Mouse (Mus musculus) forebrain, embryonic 10.5 days (tissue): ENCODE data around the gene Lrpprc. TPM values are rescaled to one million over a fixed set of nuclear protein-coding genes. Genes with fewer than 3 reads are reported as not detected.

Experiments used
- DNase-seq: peaks from one replicate; pipeline ENCODE4 v3.0.0-alpha.2; 2017; ENCODE audit warnings: low spot score; ENCODE audit errors: extremely low spot score
- H3K27ac ChIP-seq: fragments of 300-500 bp; sonication (generic); 2 replicates; pipeline ENCODE4 v1.5.1; 2016; ENCODE audit warnings: mild to moderate bottlenecking
- H3K27me3 ChIP-seq: fragments of 300-500 bp; sonication (generic); 2 replicates; pipeline ENCODE4 v1.6.1; 2016; ENCODE audit warnings: mild to moderate bottlenecking; ENCODE audit not compliant: poor library complexity, severe bottlenecking
- H3K36me3 ChIP-seq: fragments of 300-500 bp; sonication (generic); replicated peaks from 2 replicates; pipeline ENCODE4 v1.6.1; 2016; ENCODE audit warnings: mild to moderate bottlenecking, moderate library complexity
- H3K4me1 ChIP-seq: fragments of 300-500 bp; sonication (generic); 2 replicates; pipeline ENCODE4 v1.6.1; 2016
- H3K4me3 ChIP-seq: fragments of 300-500 bp; sonication (generic); 2 replicates; pipeline ENCODE4 v1.5.1; 2016; ENCODE audit warnings: mild to moderate bottlenecking, moderate library complexity
- H3K9me3 ChIP-seq: fragments of 300-500 bp; sonication (generic); 2 replicates; pipeline ENCODE4 v1.6.1; 2016; ENCODE audit warnings: mild to moderate bottlenecking, moderate library complexity
- WGBS: fragments of 180-500 bp; shearing (Covaris S2); methylation state at CpG from one replicate; pipeline ENCODE4 v1.1.7; 2016; 5-methylcytosine and 5-hydroxymethylcytosine counted together
- polyA plus RNA-seq: library from polyadenylated mRNA; unstranded; fragments of >200 nt; fragmentation: Nextera tagmentation; extraction: Ambion mirVana; gene quantifications from 2 replicates; pipeline ENCODE4 v1.2.1, GENCODE M21; 2016

The Lrpprc gene
- polyA plus RNA-seq, 1 experiment from 2014 or later: 52.5 TPM

DNA sequence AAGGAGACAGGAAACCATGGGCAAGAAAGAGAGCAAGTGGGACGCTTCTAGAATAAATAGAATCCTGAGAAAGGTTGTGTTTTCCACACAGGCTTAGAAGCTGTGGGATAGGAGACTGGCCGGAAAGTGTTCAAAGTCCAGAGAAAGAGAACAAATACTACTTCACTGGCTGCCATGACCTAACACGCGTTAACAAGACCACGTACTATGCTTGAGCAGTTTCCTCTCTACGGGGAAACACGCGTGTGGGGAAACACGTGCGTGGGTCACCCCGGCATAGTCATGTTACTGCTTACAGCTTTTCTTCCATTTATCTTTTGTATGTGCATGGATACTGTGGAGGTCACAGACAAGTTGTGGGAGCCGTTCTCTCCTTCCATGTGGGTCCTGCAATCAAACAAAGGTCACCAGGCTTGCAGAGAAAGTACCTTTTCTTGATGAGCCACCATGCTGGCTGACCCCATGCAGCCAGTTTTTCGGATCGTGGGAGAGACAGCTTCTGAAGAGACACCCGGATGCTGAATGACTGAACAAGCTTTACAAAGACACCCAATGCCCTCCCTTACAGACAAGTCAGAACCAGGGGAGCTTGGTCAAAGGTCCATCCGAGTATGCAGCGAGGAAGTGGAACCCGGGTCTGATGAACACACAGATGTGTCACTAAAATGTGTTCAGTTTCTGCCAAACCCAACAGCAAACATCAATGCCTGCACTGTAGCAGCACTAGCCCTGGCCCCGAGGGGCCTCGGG, 2.0 kb downstream of the Lrpprc start:
- H3K4me3 ChIP-seq: no peak overlapping the region; the same call in 1 of the 2 replicates

DNA sequence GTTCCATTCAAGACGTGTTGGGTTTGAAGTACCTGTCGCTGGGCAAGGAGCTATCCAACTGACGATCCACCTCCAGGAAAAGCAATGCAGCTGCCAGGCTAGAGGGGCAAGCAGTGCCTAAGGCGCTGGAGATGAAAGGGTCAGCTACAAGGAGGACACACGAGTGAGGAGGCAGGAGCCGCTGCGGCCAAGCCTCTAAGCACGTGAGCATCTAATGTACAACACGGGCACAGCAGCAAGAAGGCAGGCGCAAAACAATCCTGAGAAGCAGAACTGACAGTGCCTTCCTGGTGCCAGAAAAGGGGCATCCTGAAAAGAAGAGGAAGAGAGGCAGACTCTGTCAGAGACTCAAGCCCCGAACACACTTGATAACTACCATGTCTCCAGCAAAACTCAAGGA, 3.1 kb downstream of the Lrpprc start:
- DNase-seq: no peak
- Histone ChIP-seq H3K27ac (no peak overlapping the region), H3K4me3 (no peak overlapping the region), H3K36me3 (peaks cover 27% of the 10 kb centered on the region), H3K4me1 (peaks cover 28% of the 10 kb centered on the region), H3K9me3 (no peaks in the 10 kb centered on the region), H3K27me3 (no peaks in the 10 kb centered on the region)
- 89% methylated on average over 11 of the region's 11 CpGs for WGBS

More for the DNA sequence above, 2.0 kb downstream of the Lrpprc start:
- Histone ChIP-seq H3K27ac (no peak overlapping the region), H3K4me1 (peaks cover 28% of the 10 kb centered on the region), H3K36me3 (peaks cover 20% of the 10 kb centered on the region), H3K27me3 (no peaks in the 10 kb centered on the region), H3K9me3 (no peaks in the 10 kb centered on the region)
- 91% methylated on average over 20 of the region's 20 CpGs for WGBS
- no peak for DNase-seq

GRCm38 (mm10) chr17:84786911-84787310, 3.7 kb downstream of the Lrpprc start:
- WGBS: 94% methylated on average over 8 of the region's 8 CpGs
- no peak overlapping the region for H3K4me3 ChIP-seq

DNA sequence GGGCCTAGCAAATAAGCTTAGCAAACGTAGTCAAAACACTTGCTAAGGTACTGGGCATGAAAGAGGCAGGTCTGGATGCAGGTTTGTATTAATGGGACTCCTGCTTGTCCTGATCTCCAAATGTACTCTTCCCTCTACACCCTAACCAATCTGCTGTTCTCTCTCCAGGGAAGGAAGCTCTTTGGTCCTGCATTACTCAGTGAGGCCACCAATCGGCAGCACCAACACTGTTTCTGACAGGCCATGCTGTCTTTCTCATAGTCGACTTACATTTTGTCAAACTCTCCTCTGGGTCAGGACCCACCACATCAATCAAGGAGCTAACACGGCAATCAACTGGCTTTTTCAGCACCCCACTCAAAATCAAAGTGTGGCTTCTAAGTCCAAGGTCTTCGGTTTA, 5.4 kb downstream of the Lrpprc start:
- Histone ChIP-seq H3K27ac (no peak overlapping the region), H3K36me3 (peaks cover 40% of the 10 kb centered on the region)
- WGBS: 81% methylated on average over 5 of the region's 5 CpGs

More at GRCm38 (mm10) chr17:84786911-84787310, 3.7 kb downstream of the Lrpprc start:
- H3K27me3 ChIP-seq: no peaks in the 10 kb centered on the region
- no peaks in the 10 kb centered on the region for H3K9me3 ChIP-seq
- DNase-seq: no peak
- H3K36me3 ChIP-seq: peaks cover 29% of the 10 kb centered on the region
- H3K27ac ChIP-seq: no peak overlapping the region
- peaks cover 24% of the 10 kb centered on the region for H3K4me1 ChIP-seq

GRCm38 (mm10) chr17:84783491-84783890, 7.1 kb downstream of the Lrpprc start:
- Histone ChIP-seq H3K36me3 (peaks cover 41% of the 10 kb centered on the region), H3K27me3 (no peaks in the 10 kb centered on the region), H3K27ac (no peak overlapping the region), H3K4me3 (no peak overlapping the region), H3K4me1 (peaks cover 2% of the 10 kb centered on the region; the same call in 1 of the 2 replicates), H3K9me3 (no peaks in the 10 kb centered on the region)
- DNase-seq: no peak
- WGBS: 94% methylated on average over 5 of the region's 5 CpGs

More for the DNA sequence above, 5.4 kb downstream of the Lrpprc start:
- peaks cover 17% of the 10 kb centered on the region for H3K4me1 ChIP-seq
- H3K27me3 ChIP-seq: no peaks in the 10 kb centered on the region
- H3K9me3 ChIP-seq: no peaks in the 10 kb centered on the region
- no peak for DNase-seq
- H3K4me3 ChIP-seq: no peak overlapping the region

DNA sequence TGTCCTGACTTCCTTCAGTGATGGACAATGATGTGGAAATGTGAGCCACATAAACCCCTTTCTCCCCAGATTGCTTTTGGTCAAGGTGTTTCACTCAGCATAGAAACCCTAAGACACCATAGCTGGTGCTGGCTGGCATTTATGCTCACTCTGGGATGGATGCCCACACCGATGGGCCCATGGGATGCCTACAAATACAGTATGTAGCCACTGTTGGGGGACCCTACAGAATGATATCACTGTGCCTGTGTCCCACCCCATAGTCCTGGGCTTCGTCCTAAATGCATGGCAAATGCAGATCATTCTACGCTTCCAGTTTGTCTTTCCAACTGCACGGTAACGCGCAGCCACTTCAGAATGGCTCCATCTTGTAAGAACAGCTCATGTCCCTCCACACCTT, 10.3 kb downstream of the Lrpprc start:
- H3K4me1 ChIP-seq: no peaks in the 10 kb centered on the region
- no peaks in the 10 kb centered on the region for H3K27me3 ChIP-seq
- DNase-seq: no peak
- WGBS: 96% methylated on average over 6 of the region's 6 CpGs
- H3K4me3 ChIP-seq: no peak overlapping the region
- no peaks in the 10 kb centered on the region for H3K9me3 ChIP-seq
- H3K36me3 ChIP-seq: peaks cover 39% of the 10 kb centered on the region
- H3K27ac ChIP-seq: no peak overlapping the region

GRCm38 (mm10) chr17:84778477-84778978, 12.1 kb downstream of the Lrpprc start:
- Histone ChIP-seq H3K4me3 (no peak overlapping the region), H3K27ac (no peak overlapping the region), H3K9me3 (no peaks in the 10 kb centered on the region), H3K36me3 (peaks cover 53% of the 10 kb centered on the region), H3K4me1 (no peaks in the 10 kb centered on the region), H3K27me3 (no peaks in the 10 kb centered on the region)
- no peak for DNase-seq
- WGBS: 94% methylated on average over 7 of the region's 7 CpGs

GRCm38 (mm10) chr17:84776362-84777000, 14.1 kb downstream of the Lrpprc start:
- Histone ChIP-seq H3K27me3 (no peaks in the 10 kb centered on the region), H3K36me3 (peaks cover 52% of the 10 kb centered on the region), H3K4me1 (no peaks in the 10 kb centered on the region), H3K9me3 (no peaks in the 10 kb centered on the region), H3K27ac (no peak overlapping the region), H3K4me3 (no peak overlapping the region)
- WGBS: 91% methylated on average over 16 of the region's 16 CpGs
- no peak for DNase-seq

- Histone ChIP-seq H3K4me3 (no peak overlapping the region), H3K27me3 (no peaks in the 10 kb centered on the region), H3K27ac (no peak overlapping the region), H3K4me1 (no peaks in the 10 kb centered on the region), H3K36me3 (peaks cover 58% of the 10 kb centered on the region), H3K9me3 (no peaks in the 10 kb centered on the region)
- WGBS: 96% methylated on average over 10 of the region's 10 CpGs
- DNase-seq: no peak
These were observed 15.3 kb downstream of the Lrpprc start for GRCm38 (mm10) chr17:84775291-84775690.

DNA sequence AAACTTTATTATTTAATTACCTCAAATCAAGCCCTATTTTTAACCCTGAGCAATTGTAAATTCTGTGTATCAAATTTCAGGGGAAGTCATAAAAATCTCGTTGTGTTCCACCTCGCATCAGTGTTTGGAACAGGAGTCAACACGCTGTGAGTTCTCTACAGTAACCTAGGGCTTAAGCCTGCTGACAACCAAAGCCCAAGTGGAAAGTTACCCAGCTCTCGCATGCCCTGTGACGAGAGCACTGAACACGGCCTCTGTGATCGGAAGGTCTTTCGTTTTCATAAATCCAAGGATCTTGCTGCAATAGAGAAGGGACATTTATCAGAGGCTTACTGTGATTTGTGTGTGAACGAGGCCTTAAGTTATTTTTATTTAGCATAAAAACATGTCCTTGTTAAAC, 18.7 kb downstream of the Lrpprc start:
- Histone ChIP-seq H3K27me3 (no peaks in the 10 kb centered on the region), H3K27ac (no peak overlapping the region), H3K4me1 (no peaks in the 10 kb centered on the region), H3K36me3 (peaks cover 88% of the 10 kb centered on the region), H3K4me3 (no peak overlapping the region), H3K9me3 (no peaks in the 10 kb centered on the region)
- no peak for DNase-seq
- WGBS: 93% methylated on average over 9 of the region's 9 CpGs

- no peaks in the 10 kb centered on the region for H3K27me3 ChIP-seq
- H3K4me3 ChIP-seq: no peak overlapping the region
- H3K36me3 ChIP-seq: peaks cover 54% of the 10 kb centered on the region
- 87% methylated on average over 8 of the region's 8 CpGs for WGBS
- no peaks in the 10 kb centered on the region for H3K9me3 ChIP-seq
- H3K4me1 ChIP-seq: peaks cover 5% of the 10 kb centered on the region
- no peak for DNase-seq
- no peak overlapping the region for H3K27ac ChIP-seq
These were observed 31.6 kb downstream of the Lrpprc start for GRCm38 (mm10) chr17:84758971-84759370.

DNA sequence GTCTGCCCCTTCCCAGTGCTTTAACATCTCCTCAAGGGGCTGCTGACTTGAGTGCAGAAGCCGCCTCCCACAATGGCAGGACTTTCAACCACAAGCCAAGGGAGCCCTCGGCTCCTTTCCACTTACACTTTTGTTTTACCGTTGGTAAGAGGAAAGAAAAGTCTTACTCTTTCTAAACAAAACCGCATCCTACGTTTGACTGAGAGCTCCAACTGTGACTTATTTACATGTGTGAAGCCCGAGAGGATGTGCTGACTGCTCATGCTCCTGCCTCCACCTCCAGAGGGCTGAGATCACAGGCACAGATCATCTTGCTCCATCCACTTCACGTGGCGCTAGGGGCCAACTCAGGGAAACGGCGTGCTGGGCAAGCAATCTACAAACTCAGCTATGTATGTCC, 32.2 kb downstream of the Lrpprc start:
- no peak overlapping the region for H3K4me3 ChIP-seq
- 29% methylated on average over 10 of the region's 10 CpGs for WGBS
- no peak for DNase-seq

DNA sequence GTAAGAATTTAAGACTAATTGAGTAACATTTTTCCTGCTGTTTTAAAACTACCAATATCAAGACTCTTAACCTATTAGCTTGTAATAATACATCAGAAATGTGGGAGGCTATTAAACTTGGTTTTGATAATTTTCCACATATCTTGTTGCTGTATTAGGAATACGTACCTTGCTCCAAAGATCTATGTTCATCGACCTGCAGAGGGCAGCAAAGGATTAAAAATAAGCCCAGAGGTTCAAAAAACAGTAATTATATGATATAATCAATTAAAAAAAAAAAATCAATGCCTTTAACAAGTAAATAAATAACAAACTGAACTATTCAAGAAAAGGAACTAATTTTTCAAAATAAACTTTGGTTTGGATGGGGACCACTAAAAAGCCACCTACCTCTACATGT, 34.5 kb downstream of the Lrpprc start:
- WGBS: 75% methylated on average over 2 of the region's 2 CpGs
- Histone ChIP-seq H3K9me3 (no peaks in the 10 kb centered on the region), H3K27me3 (no peaks in the 10 kb centered on the region), H3K36me3 (peaks cover 50% of the 10 kb centered on the region), H3K27ac (no peak overlapping the region), H3K4me1 (peaks cover 5% of the 10 kb centered on the region), H3K4me3 (no peak overlapping the region)
- no peak for DNase-seq

More for the DNA sequence above, 32.2 kb downstream of the Lrpprc start:
- Histone ChIP-seq H3K9me3 (no peaks in the 10 kb centered on the region), H3K36me3 (peaks cover 52% of the 10 kb centered on the region), H3K27me3 (no peaks in the 10 kb centered on the region), H3K4me1 (peaks cover 5% of the 10 kb centered on the region), H3K27ac (no peak overlapping the region)
